Mouse (Mus musculus) kidney, embryonic 16.5 days (tissue): ENCODE results near the gene Olfr1371. TPM values are rescaled to one million over a fixed set of nuclear protein-coding genes. Genes with fewer than 3 reads are reported as not detected.
"Not testable (repeated sequence)": the region's sequence is repeated elsewhere in the genome, so short reads cannot be mapped to it uniquely, and the experiment has no call there.

Experiments used
- ATAC-seq: fragments of 200-750 bp; cut with Nextera tagmentation; 2 replicates; pipeline ENCODE4 v1.8.0; 2017; ENCODE audit warnings: moderate TSS enrichment; ENCODE audit not compliant: low FRiP score, low TSS enrichment
- H3K27ac ChIP-seq: fragments of 300-500 bp; sonication (generic); 2 replicates; pipeline ENCODE4 v1.5.1; 2014; ENCODE audit warnings: low read length
- H3K27me3 ChIP-seq: fragments of 300-500 bp; sonication (generic); 2 replicates; pipeline ENCODE4 v1.6.1; 2014; ENCODE audit warnings: low read length, control low read depth, mixed read lengths; ENCODE audit not compliant: insufficient read depth
- H3K36me3 ChIP-seq: fragments of 300-500 bp; sonication (generic); 2 replicates; pipeline ENCODE4 v1.6.1; 2014; ENCODE audit warnings: low read length, control low read depth, mixed read lengths; ENCODE audit not compliant: insufficient read depth
- H3K4me1 ChIP-seq: fragments of 300-500 bp; sonication (generic); 2 replicates; pipeline ENCODE4 v1.6.1; 2014; ENCODE audit warnings: low read length, control low read depth, mixed read lengths; ENCODE audit not compliant: insufficient read depth
- H3K4me2 ChIP-seq: fragments of 300-500 bp; sonication (generic); replicated peaks from 2 replicates; pipeline ENCODE4 v1.6.1; 2014; ENCODE audit warnings: low read depth, low read length
- H3K4me3 ChIP-seq: fragments of 300-500 bp; sonication (generic); 2 replicates; pipeline ENCODE4 v1.5.1; 2014; ENCODE audit warnings: mild to moderate bottlenecking, low read length
- H3K9ac ChIP-seq: fragments of 300-500 bp; sonication (generic); replicated peaks from 2 replicates; pipeline ENCODE4 v1.6.1; 2014; ENCODE audit warnings: low read length
- H3K9me3 ChIP-seq: fragments of 300-500 bp; sonication (generic); 2 replicates; pipeline ENCODE4 v1.6.1; 2016; ENCODE audit warnings: low read length, control low read depth
- whole genome bisulfite sequencing: fragments of 180-500 bp; shearing (Covaris S2); extraction: QIAGEN DNeasy Blood & Tissue Kit; methylation state at CpG from one replicate; pipeline ENCODE4 v1.1.7; 2014; 5-methylcytosine and 5-hydroxymethylcytosine counted together
- polyA plus RNA-seq: library from polyadenylated mRNA; unstranded; fragments of >200 nt; fragmentation: Nextera tagmentation; extraction: Ambion mirVana; gene quantifications from 2 replicates; pipeline ENCODE4 v1.2.1, GENCODE M21; 2015

The Olfr1371 gene
- polyA plus RNA-seq, 1 experiment from 2014 or later, result not detected

DNA sequence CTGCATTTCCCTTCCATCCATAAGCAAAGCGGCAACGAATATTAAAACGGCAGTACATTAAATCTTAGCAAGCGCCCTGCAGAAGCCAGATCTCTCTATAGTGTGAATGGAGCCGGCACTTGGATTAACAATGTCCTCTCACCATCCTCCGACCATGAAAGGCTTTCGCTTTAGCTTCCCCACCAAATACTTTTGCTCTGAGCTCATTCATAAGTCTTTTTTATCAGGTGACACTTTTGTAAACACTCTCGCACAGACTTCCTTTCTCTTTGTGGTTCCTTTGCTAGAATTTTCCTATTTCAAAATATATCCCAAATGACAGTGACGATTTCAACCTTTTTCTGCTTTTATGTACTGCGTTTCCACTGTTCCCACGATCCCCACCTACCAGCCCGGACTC, 45.3 kb downstream of the Olfr1371 start:
- peak overlapping the region; percentile 55; the same call in 1 of the 2 replicates for H3K9ac ChIP-seq
- no peaks in the 10 kb centered on the region for H3K4me1 ChIP-seq
- WGBS, result 14% methylated on average over 12 of the region's 12 CpGs
- peaks cover 21% of the 10 kb centered on the region for H3K27me3 ChIP-seq
- no peaks in the 10 kb centered on the region for H3K9me3 ChIP-seq
- ATAC-seq, result 0 out of 2 replicates have a peak, but pooled peaks have one; percentile 12
- peak overlapping the region; percentile 58 for H3K4me3 ChIP-seq
- H3K4me2 ChIP-seq, result peak overlapping the region; percentile 77
- H3K27ac ChIP-seq, result no peak overlapping the region
- H3K36me3 ChIP-seq, result no peaks in the 10 kb centered on the region

DNA sequence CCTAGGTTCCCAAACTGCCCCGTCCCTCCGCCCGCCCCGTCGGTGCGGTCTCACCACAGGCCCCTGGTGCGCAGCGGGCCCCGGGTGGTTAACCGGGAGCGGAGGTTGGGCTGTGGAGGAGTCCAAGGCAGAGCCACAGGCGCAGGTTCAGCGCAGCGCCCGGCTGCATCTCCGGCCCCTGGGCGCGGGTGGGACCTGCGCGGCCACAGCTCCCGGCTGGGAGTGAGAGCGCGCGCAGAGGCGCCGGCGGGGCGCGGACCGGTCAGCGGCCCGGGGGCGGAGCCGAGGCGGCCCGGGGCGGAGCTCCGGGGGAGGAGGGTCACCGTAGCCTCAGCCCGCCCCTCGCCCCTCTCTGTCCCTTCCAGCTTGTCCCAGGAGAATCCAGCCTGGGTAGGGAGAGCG, 45.9 kb downstream of the Olfr1371 start:
- Histone ChIP-seq H3K4me2 (peak overlapping the region; percentile 77), H3K27me3 (peaks cover 21% of the 10 kb centered on the region), H3K4me3 (peak overlapping the region; percentile 58), H3K9ac (peak overlapping the region; percentile 64)
- not testable (repeated sequence) for H3K9me3 ChIP-seq, H3K27ac ChIP-seq, H3K4me1 ChIP-seq, H3K36me3 ChIP-seq
- peak; percentile 88 for ATAC-seq
- WGBS, result 1% methylated on average over 28 of the region's 42 CpGs

DNA sequence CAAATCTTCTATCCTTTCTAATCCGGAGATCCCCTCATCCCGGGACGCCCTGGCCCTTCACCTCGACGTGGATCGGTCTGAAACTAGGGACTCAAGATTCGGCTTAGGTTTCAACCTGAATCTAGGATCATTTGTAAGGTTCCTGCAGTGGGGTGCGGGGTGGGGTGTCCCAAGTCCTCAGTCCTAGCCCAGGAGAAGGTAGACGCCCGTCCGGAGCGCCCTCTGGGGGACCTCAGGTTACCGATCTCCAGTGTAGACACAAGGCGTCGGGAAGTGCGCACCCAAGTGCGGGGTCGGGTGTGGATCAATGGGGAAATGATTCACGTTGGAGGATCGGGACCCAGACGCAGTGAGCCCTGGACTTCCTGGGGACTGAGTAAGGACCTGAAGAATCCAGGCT, 46.7 kb downstream of the Olfr1371 start:
- H3K36me3 ChIP-seq, result no peaks in the 10 kb centered on the region
- H3K9me3 ChIP-seq, result no peaks in the 10 kb centered on the region
- no peaks in the 10 kb centered on the region for H3K4me1 ChIP-seq
- peak overlapping the region; percentile 58 for H3K4me3 ChIP-seq
- peak overlapping the region; percentile 77 for H3K4me2 ChIP-seq
- H3K9ac ChIP-seq, result no peak overlapping the region
- no peak for ATAC-seq
- H3K27ac ChIP-seq, result no peak overlapping the region
- WGBS, result under 1% methylated on average over 21 of the region's 21 CpGs
- peaks cover 21% of the 10 kb centered on the region for H3K27me3 ChIP-seq

DNA sequence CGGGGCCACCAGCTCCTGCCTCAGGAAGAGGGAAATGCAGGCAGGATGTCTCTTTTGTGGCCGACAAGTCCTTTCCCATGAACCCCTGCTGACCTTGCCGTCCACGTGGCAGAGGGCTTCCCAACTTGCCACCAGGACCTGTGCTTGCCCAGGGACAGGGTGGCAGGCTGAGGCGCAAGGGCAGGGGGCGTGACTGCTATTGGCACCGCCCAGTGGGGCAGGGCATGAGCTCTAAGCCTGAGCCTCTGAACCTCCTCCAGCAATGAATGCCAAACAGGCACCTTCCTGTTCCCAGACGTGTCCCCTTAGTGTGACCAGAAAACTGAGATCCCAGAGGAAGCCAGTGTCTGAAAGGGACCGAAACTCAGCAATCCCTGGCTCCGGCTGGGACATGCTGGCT, 49.9 kb downstream of the Olfr1371 start:
- no peaks in the 10 kb centered on the region for H3K4me1 ChIP-seq
- no peak; the same call in 1 of the 2 replicates for ATAC-seq
- H3K4me2 ChIP-seq, result no peak overlapping the region
- H3K36me3 ChIP-seq, result no peaks in the 10 kb centered on the region
- H3K27ac ChIP-seq, result no peak overlapping the region
- WGBS, result 40% methylated on average over 10 of the region's 10 CpGs
- H3K4me3 ChIP-seq, result no peak overlapping the region
- H3K27me3 ChIP-seq, result peaks cover 10% of the 10 kb centered on the region
- no peaks in the 10 kb centered on the region for H3K9me3 ChIP-seq
- H3K9ac ChIP-seq, result no peak overlapping the region

Other genes starting within 250 kb of the Olfr1371 start
- gene Cdkn2aipnl, start 246.3 kb downstream of the Olfr1371 start, polyA plus RNA-seq, result 95.5 and 99.8 TPM in 2 replicates
- 216 and 220 TPM in 2 replicates for gene Ube2b, start 213.2 kb downstream of the Olfr1371 start, polyA plus RNA-seq
- 7.8 and 9.2 TPM in 2 replicates for gene Cdkl3, start 209.8 kb downstream of the Olfr1371 start, polyA plus RNA-seq
- 68.4 and 75.1 TPM in 2 replicates for gene Ppp2ca, start 115.3 kb downstream of the Olfr1371 start, polyA plus RNA-seq
- not detected in 2 replicates for gene Olfr1373, start 68.5 kb downstream of the Olfr1371 start, polyA plus RNA-seq
- gene Skp1a, start 18.0 kb upstream of the Olfr1371 start, polyA plus RNA-seq, result 742 and 792 TPM in 2 replicates
- 5.6 and 7.1 TPM in 2 replicates for gene Tcf7, start 69.0 kb upstream of the Olfr1371 start, polyA plus RNA-seq
- 407 and 427 TPM in 2 replicates for gene Vdac1, start 146.9 kb upstream of the Olfr1371 start, polyA plus RNA-seq
- gene 9530068E07Rik, start 182.4 kb upstream of the Olfr1371 start, polyA plus RNA-seq, result 251 and 263 TPM in 2 replicates